Mouse (Mus musculus) limb, embryonic 15.5 days (tissue): ENCODE data around the gene Olfr315. TPM values are rescaled to one million over a fixed set of nuclear protein-coding genes. Genes with fewer than 3 reads are reported as not detected.
"Not testable (repeated sequence)": the region's sequence is repeated elsewhere in the genome, so short reads cannot be mapped to it uniquely, and the experiment has no call there.

Experiments used
- ATAC-seq: fragments of 200-750 bp; cut with Nextera tagmentation; 2 replicates; pipeline ENCODE4 v1.8.0; 2017; ENCODE audit warnings: low read depth, moderate TSS enrichment; ENCODE audit not compliant: insufficient number of reproducible peaks, low FRiP score, low TSS enrichment
- H3K27ac ChIP-seq: fragments of 300-500 bp; sonication (generic); 2 replicates; pipeline ENCODE4 v1.5.1; 2015; ENCODE audit warnings: moderate library complexity, mild to moderate bottlenecking, inconsistent platforms
- H3K27me3 ChIP-seq: fragments of 300-500 bp; sonication (generic); 2 replicates; pipeline ENCODE4 v1.6.1; 2015; ENCODE audit warnings: inconsistent platforms
- H3K36me3 ChIP-seq: fragments of 300-500 bp; sonication (generic); 2 replicates; pipeline ENCODE4 v1.6.1; 2015; ENCODE audit warnings: inconsistent platforms
- H3K4me1 ChIP-seq: fragments of 300-500 bp; sonication (generic); 2 replicates; pipeline ENCODE4 v1.6.1; 2015; ENCODE audit warnings: inconsistent platforms
- H3K4me2 ChIP-seq: fragments of 300-500 bp; sonication (generic); 2 replicates; pipeline ENCODE4 v1.6.1; 2015; ENCODE audit warnings: mild to moderate bottlenecking, inconsistent platforms
- H3K4me3 ChIP-seq: fragments of 300-500 bp; sonication (generic); 2 replicates; pipeline ENCODE4 v1.5.1; 2015; ENCODE audit warnings: mild to moderate bottlenecking, inconsistent platforms
- H3K9ac ChIP-seq: fragments of 300-500 bp; sonication (generic); 2 replicates; pipeline ENCODE4 v1.6.1; 2015; ENCODE audit warnings: inconsistent platforms
- H3K9me3 ChIP-seq: fragments of 300-500 bp; sonication (generic); 2 replicates; pipeline ENCODE4 v1.6.1; 2016; ENCODE audit warnings: inconsistent platforms
- WGBS: fragments of 180-500 bp; shearing (Covaris S2); methylation state at CpG from one replicate; pipeline ENCODE4 v1.1.7; 2015; 5-methylcytosine and 5-hydroxymethylcytosine counted together
- polyA plus RNA-seq: library from polyadenylated mRNA; unstranded; fragments of >200 nt; fragmentation: Nextera tagmentation; extraction: Ambion mirVana; gene quantifications from 2 replicates; pipeline ENCODE4 v1.2.1, GENCODE M21; 2015

Gene Olfr315
- not detected in 2 replicates for polyA plus RNA-seq

DNA sequence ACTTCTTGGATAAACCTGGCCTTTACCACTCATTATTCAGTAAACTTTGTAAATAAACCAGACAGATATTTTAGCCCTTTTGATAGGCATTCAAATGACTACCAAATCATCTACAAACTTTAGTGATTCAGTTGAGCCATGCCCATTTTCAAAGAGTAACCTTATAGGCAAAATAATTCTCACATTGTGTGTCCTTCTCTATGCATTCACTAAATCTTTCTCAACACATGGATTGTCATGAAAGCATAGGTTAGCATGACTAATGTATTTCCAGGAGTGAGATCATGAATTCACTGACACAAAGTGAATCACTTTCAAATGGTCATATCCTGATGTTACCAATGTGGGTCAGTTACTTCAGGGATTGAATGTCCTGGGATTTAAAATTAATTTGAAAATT lies at the start of gene Olfr315:
TSS of gene Olfr315 (plus strand) at position 301 of the 400 bp plus-strand sequence.
- Histone ChIP-seq H3K4me1 (no peaks in the 10 kb centered on the region), H3K27me3 (no peaks in the 10 kb centered on the region)

DNA sequence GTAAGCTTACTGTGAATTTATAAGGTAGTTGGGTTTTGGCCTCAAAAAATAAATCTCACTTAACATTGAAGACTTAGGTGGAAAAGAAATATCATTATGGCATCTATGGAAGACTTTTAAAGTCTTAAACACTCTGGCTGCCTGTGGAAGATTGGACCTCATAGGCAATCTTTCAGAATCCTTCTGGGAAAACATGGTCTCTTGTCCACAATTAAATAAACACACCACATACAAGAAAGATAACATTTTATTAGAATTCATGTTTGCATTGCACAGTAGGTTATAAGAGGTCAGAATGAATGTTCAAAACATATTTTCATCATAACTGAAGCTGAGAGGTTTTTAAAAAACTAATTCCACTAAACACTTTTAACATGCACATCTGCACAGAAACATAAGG lies 49.1 kb upstream of the Olfr315 start, which contains the start of gene Olfr318:
TSS of gene Olfr318 (minus strand) at position 101 of the 400 bp plus-strand sequence.
- Histone ChIP-seq H3K9me3 (no peaks in the 10 kb centered on the region), H3K4me3 (no peak within 1 kb of the TSS), H3K4me2 (no peak within 1 kb of the TSS), H3K27ac (no peak within 1 kb of the TSS), H3K36me3 (no peaks in the 10 kb centered on the region), H3K27me3 (no peaks in the 10 kb centered on the region), H3K4me1 (no peaks in the 10 kb centered on the region), H3K9ac (no peak within 1 kb of the TSS)
- no peak for ATAC-seq

More for the DNA sequence above, at the start of gene Olfr315:
- no peak within 1 kb of the TSS for H3K4me2 ChIP-seq
- no peak within 1 kb of the TSS for H3K4me3 ChIP-seq
- H3K9me3 ChIP-seq = no peaks in the 10 kb centered on the region
- H3K27ac ChIP-seq = no peak within 1 kb of the TSS
- no peak within 1 kb of the TSS for H3K9ac ChIP-seq
- no peak for ATAC-seq
- H3K36me3 ChIP-seq = no peaks in the 10 kb centered on the region

DNA sequence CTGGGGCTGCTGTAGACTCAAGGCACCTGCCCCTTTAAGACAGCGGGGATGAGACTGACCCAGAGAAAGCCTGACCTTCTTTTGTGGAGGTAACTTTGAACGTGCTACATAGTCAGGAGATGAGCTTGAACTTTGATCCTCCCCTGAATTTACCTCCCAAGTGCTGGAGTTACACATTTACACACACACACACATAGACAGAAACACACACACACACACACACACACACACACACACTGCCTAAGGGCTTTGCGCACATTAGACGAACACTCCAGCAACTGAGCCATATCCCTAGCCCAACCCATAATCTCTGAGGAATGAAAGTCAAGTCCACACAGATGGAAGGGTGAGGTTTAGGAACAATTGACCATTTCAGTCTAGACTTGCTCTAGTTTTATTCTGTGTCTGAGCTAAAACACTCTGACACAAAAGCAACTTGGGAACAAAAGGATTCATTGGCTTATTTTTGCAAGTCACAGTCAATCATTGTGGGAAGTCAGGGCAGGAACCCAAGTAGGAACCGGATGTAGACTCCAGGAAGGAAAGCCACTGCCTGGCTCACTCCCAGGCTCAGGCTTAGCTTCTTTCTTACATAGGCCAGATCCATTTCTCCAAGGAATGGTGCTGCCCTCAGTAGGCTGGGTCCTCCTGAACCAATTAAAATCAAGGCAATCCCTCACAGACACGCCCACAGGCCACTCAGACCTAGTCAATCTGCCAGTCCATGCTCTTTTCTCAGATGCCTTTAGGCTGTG lies 44.9 kb upstream of the Olfr315 start:
- not testable (repeated sequence) for H3K27ac ChIP-seq, H3K4me3 ChIP-seq, H3K27me3 ChIP-seq, ATAC-seq, H3K4me1 ChIP-seq, H3K4me2 ChIP-seq, H3K9me3 ChIP-seq, H3K9ac ChIP-seq, H3K36me3 ChIP-seq
- WGBS = 85% methylated on average over 6 of the region's 6 CpGs

DNA sequence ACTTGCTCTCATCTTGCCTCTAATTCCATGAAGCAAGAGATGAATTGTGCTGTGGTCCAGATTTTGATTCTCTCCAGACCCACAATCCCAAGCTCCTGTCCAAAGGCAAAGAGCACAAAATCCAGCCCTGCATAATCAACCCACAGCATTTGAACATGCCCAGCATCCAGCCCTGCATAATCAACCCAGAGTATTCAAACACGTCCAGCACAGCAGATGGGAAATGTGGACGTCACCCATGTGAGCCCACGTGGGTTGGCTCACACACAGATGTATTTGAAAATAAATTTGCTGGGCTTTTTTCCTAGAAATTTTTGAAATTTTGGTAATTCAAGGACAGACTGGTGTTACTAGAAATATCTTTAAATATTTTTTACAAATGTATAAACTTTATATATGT lies 39.6 kb upstream of the Olfr315 start:
- H3K9me3 ChIP-seq = no peaks in the 10 kb centered on the region
- 53% methylated on average over 3 of the region's 3 CpGs for WGBS
- H3K27me3 ChIP-seq = no peaks in the 10 kb centered on the region
- no peak overlapping the region for H3K9ac ChIP-seq
- no peak overlapping the region for H3K27ac ChIP-seq
- H3K4me1 ChIP-seq = no peaks in the 10 kb centered on the region
- H3K36me3 ChIP-seq = no peaks in the 10 kb centered on the region
- ATAC-seq = no peak
- H3K4me2 ChIP-seq = no peak overlapping the region
- no peak overlapping the region for H3K4me3 ChIP-seq

DNA sequence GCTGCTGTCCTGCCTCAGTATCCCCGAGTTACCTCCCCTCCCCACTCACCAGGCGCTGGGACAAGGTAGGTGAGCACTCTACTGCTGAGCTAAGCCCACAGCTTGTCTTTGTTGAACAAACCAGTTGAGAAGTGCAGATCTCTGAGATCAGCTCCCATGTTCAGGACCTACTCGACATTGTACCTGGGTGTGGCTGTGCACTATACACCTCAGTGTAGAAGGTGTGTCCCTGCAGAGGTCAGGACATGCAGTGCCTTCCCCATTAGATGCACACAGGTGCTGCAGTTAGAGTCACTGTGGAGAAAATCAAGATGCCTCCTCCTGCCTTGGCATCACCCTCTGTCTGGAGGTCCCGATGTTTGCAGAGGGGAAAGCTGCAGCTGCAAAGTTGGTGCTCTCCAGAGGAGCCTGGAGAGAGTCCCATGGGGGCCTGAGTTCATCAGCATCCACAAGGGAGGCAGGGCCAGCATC lies 34.2 kb upstream of the Olfr315 start, which contains the start of gene Olfr317:
TSS of gene Olfr317 (minus strand) at position 421 of the 471 bp plus-strand sequence.
- H3K9ac ChIP-seq = no peak within 1 kb of the TSS
- ATAC-seq = no peak
- H3K27ac ChIP-seq = no peak within 1 kb of the TSS
- H3K27me3 ChIP-seq = no peaks in the 10 kb centered on the region
- no peak within 1 kb of the TSS for H3K4me3 ChIP-seq
- 67% methylated on average over 4 of the region's 4 CpGs for WGBS
- no peaks in the 10 kb centered on the region for H3K9me3 ChIP-seq
- no peaks in the 10 kb centered on the region for H3K36me3 ChIP-seq
- no peak within 1 kb of the TSS for H3K4me2 ChIP-seq
- no peaks in the 10 kb centered on the region for H3K4me1 ChIP-seq

DNA sequence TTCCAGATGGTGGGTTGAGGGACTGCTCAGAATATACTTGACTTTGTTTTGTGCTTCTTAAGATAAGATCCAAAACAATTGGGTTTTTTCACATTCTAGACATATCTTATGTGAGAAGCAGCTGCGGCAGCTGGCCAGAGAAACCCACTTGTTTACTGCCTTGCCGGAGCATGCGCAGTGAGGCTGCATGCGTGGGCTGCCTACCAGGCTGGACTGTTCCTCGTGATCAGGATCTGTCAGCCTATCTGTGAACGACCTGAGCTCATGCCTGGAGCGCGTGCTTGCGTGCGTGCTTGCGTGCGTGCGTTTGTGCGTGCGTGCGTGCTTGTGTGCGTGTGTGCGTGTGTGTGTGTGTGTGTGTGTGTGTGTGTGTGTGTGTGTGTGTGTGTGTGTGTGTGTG lies 21.9 kb upstream of the Olfr315 start:
- ATAC-seq = not testable (repeated sequence)
- WGBS = 78% methylated on average over 18 of the region's 18 CpGs

DNA sequence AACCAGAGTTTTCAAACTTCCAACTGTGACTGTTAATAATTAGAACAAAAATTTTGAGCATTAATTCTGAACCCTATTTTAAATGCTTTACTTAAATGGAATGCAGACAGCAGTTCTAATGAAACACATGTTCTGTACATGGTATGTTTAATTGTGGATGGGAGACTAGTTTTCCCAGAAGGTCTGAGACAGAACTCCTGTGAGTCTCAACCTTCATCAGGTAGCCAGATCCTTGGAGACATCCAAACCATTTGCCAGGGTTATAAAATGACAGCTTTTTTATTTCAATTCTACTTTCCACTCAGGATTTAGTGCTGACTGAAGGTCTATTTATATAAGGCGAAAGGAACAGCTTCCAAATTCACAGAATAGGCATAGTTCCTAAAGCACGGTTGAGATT lies 20.6 kb upstream of the Olfr315 start, which contains the start of gene Olfr316:
TSS of gene Olfr316 (plus strand) at position 301 of the 400 bp plus-strand sequence.
- Histone ChIP-seq H3K9me3 (no peaks in the 10 kb centered on the region), H3K27ac (no peak within 1 kb of the TSS), H3K4me1 (no peaks in the 10 kb centered on the region), H3K36me3 (no peaks in the 10 kb centered on the region), H3K9ac (no peak within 1 kb of the TSS), H3K4me2 (no peak within 1 kb of the TSS), H3K4me3 (no peak within 1 kb of the TSS), H3K27me3 (no peaks in the 10 kb centered on the region)
- ATAC-seq = no peak
- 77% methylated on average over 2 of the region's 2 CpGs for WGBS

More for the DNA sequence above, 21.9 kb upstream of the Olfr315 start:
- not testable (repeated sequence) for H3K4me2 ChIP-seq, H3K27ac ChIP-seq, H3K4me1 ChIP-seq, H3K9ac ChIP-seq, H3K9me3 ChIP-seq, H3K36me3 ChIP-seq, H3K27me3 ChIP-seq, H3K4me3 ChIP-seq

DNA sequence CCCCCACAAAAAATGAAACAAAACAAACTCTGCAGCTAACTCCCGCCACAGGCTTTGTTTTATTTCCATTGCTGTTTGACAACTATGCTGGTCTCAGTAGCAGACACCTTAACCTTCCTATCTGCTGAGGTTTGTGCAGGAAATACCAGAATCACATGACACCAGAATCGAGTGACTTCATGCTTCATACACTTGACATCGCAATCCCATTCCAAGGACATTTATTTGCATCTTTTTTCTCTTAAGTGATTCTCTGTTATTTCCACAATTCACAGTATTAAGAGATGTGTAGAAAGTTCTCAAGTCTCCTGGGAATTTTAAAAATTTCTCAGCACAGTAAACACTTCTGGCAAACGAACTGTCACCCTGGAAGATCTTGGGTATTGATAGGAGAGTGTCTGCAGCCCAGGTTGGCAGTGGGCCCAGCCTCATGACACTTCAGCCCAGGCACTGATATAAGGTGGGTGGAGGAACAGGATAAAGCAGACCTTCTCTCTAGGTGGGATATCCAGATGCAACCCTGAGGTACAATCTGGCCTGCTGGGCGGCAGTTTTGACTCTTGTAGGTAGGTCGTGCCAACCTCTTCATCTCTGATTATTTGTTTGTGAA lies 9.6 kb downstream of the Olfr315 start, which contains the start of gene Olfr314:
TSS of gene Olfr314 (plus strand) at position 473 of the 610 bp plus-strand sequence.
- H3K4me1 ChIP-seq = no peaks in the 10 kb centered on the region
- no peaks in the 10 kb centered on the region; the same call in 1 of the 2 replicates for H3K27me3 ChIP-seq
- WGBS = 76% methylated on average over 6 of the region's 6 CpGs

DNA sequence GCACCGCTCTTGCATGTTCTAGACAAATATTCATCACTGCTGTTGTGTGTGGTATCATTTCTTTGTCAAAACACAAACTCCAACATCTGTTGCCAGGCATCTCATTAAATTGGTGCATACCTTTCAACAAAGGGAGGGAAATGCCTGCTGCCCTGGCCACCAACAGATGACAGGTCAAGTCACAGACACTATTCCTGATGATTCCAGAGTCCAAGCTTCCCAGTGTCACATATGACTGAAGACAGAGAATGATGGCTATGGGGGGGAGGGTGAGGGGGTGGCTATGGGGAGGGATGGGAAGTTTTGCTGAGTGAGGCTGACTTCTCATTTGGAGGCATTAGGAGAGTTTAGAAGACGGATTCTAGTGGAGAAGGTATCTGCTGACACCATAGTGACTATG lies 11.2 kb downstream of the Olfr315 start:
- ATAC-seq = no peak
- Histone ChIP-seq H3K4me2 (no peak overlapping the region), H3K27ac (no peak overlapping the region)

More for the DNA sequence above, 9.6 kb downstream of the Olfr315 start, which contains the start of gene Olfr314:
- ATAC-seq = no peak
- H3K4me3 ChIP-seq = no peak within 1 kb of the TSS
- H3K9ac ChIP-seq = no peak within 1 kb of the TSS
- H3K27ac ChIP-seq = no peak within 1 kb of the TSS
- H3K9me3 ChIP-seq = no peaks in the 10 kb centered on the region
- no peaks in the 10 kb centered on the region for H3K36me3 ChIP-seq
- no peak within 1 kb of the TSS for H3K4me2 ChIP-seq

DNA sequence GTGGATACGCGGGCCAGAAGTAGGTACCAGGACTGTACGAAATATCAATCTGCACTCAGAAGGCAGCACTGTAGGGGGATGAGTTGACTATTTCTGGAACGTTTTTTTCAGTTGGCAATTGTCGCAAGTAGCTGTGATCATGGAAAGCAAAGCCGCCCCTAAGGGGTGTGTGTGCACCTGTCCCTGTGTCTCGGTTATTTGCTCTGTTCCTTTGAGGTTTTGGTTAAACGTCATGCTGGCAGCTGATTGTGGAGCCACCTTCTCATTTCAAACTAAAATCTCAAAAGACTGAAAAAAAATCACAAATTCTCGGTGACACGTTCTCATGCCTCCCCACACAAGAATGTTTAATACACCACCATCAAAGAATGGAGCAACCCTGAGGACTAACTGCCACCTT lies 14.7 kb downstream of the Olfr315 start:
- H3K27me3 ChIP-seq = no peaks in the 10 kb centered on the region; the same call in 1 of the 2 replicates

More for the DNA sequence above, 11.2 kb downstream of the Olfr315 start:
- H3K36me3 ChIP-seq = no peaks in the 10 kb centered on the region
- no peaks in the 10 kb centered on the region; the same call in 1 of the 2 replicates for H3K27me3 ChIP-seq
- no peaks in the 10 kb centered on the region for H3K4me1 ChIP-seq
- no peak overlapping the region for H3K9ac ChIP-seq
- no peaks in the 10 kb centered on the region for H3K9me3 ChIP-seq
- 81% methylated on average over 2 of the region's 2 CpGs for WGBS
- no peak overlapping the region for H3K4me3 ChIP-seq

DNA sequence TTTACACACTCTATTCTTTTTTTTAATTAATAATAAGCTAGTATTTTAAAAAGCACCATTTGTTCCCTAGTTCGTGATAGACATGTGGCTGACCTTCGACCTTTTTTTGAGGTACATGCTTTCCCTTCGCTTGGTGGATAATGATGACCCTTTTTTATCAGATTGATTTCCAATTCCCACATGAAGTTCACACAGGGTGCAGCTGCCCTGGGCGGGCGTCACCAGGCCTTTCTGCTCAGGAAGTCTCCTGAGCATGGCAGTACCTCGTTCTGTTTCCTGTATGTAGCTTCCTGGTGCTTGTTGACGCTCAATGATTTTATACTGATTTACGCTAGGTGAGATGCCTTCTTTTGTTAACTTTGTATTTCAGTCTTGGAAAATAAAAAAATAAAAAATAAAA lies 15.4 kb downstream of the Olfr315 start:
- no peak for ATAC-seq
- Histone ChIP-seq H3K4me1 (no peaks in the 10 kb centered on the region), H3K4me2 (no peak overlapping the region), H3K36me3 (no peaks in the 10 kb centered on the region), H3K9ac (no peak overlapping the region), H3K27ac (no peak overlapping the region), H3K27me3 (no peaks in the 10 kb centered on the region; the same call in 1 of the 2 replicates), H3K9me3 (no peaks in the 10 kb centered on the region), H3K4me3 (no peak overlapping the region)
- WGBS = 81% methylated on average over 8 of the region's 8 CpGs

More for the DNA sequence above, 14.7 kb downstream of the Olfr315 start:
- Histone ChIP-seq H3K9ac (no peak overlapping the region), H3K36me3 (no peaks in the 10 kb centered on the region), H3K27ac (no peak overlapping the region), H3K4me1 (no peaks in the 10 kb centered on the region), H3K9me3 (no peaks in the 10 kb centered on the region), H3K4me2 (no peak overlapping the region), H3K4me3 (no peak overlapping the region)
- WGBS = 82% methylated on average over 10 of the region's 10 CpGs
- no peak for ATAC-seq

DNA sequence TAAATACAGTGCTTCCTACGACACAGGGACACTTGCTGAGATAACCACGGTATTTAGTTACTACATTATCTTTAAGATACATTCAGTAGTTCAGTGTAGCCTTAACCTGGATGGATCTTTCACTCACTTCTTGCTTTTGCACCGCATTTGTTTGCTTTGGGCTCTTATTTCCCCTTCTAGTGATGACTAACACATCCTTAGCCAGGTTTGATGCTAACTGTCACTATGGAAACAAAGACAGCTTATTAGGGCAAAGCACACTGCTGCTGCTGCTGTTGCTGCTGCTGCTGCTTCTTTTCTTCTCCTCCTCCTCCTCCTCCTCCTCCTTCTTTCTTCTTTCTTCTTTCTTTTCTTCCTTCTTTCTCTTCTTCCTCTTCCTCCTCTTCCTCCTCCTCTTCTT lies 16.5 kb downstream of the Olfr315 start:
- no peak for ATAC-seq
- H3K4me3 ChIP-seq = no peak overlapping the region
- H3K4me2 ChIP-seq = no peak overlapping the region
- no peaks in the 10 kb centered on the region for H3K9me3 ChIP-seq
- no peak overlapping the region for H3K27ac ChIP-seq
- no peaks in the 10 kb centered on the region for H3K36me3 ChIP-seq
- no peaks in the 10 kb centered on the region for H3K4me1 ChIP-seq
- H3K9ac ChIP-seq = no peak overlapping the region
- 27% methylated on average over 3 of the region's 3 CpGs for WGBS
- no peaks in the 10 kb centered on the region; the same call in 1 of the 2 replicates for H3K27me3 ChIP-seq
